ENCODE assay signal across 8 mouse cellular contexts in the genomic region with DNA sequence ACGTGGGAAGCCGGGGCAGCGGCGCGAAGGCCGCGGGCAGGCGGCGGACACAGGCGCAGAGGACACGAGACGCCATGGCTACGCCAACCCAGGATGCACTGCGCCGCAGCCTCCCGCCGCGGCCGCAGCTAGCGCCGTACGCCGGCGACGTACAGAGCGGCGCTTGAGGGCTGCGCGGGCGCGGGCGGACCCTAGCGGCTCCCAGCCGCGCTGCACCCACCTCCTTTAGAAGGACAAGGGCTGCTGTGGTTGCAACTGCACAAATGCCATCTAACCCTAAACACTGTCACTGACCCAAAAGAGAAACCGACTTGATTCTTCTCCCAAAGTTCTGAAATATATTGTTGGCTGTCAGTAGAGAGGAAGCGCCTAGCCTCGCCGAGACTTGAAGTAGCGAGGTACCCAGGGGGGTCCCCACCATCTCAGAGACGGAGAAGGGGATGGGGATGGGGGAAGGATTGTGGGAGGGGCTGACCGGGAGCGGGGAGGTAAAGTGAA. TPM values are rescaled to one million over a fixed set of nuclear protein-coding genes. Genes with fewer than 3 reads are reported as not detected.
DNase-seq lines count a peak whose midpoint lies in the region; ATAC-seq and TF ChIP-seq lines count a peak whose summit lies in the region.

Gene Ndufab1 (minus strand): TSS at position 140 of the 498 bp plus-strand sequence.

- DNase-seq in CD4-positive helper T cell, adult 2 months (ENCODE audit: low read depth, low spot score) = peak; percentile 93
- DNase-seq in brain, embryonic 14.5 days (ENCODE audit: low read depth) = peak; percentile 97
- peak; percentile 94 for DNase-seq in kidney, postnatal 0 days (ENCODE audit: low spot score)
- peak; percentile 79 for DNase-seq in liver, embryonic 11.5 days (ENCODE audit: low spot score)
- peak; percentile 90 for DNase-seq in naive thymus-derived CD4-positive, alpha-beta T cell, adult 2 months (ENCODE audit: low read depth)

- H3K36me3 ChIP-seq in erythroblast, embryonic 14.5 days (ENCODE audit: control insufficient read depth) = peaks cover 31% of the 10 kb centered on the region
- H3K36me3 ChIP-seq in heart, embryonic 12.5 days = peaks cover 21% of the 10 kb centered on the region
- H3K36me3 ChIP-seq in kidney, postnatal 0 days (ENCODE audit: insufficient read depth, low read length) = 0 out of 2 replicates have a peak, but pooled peaks cover 3% of the 10 kb centered on the region
- H3K36me3 ChIP-seq in liver, embryonic 11.5 days (ENCODE audit: control insufficient read depth, insufficient read depth, low read length) = peaks cover 16% of the 10 kb centered on the region
- peaks cover 14% of the 10 kb centered on the region for H3K36me3 ChIP-seq in stomach, embryonic 14.5 days (ENCODE audit: control insufficient read depth, insufficient read depth, low read length)

- peak within 1 kb of the TSS; percentile 82 for H3K4me3 ChIP-seq in erythroblast, embryonic 14.5 days (replicated peaks)
- peak within 1 kb of the TSS; percentile 93 for H3K4me3 ChIP-seq in heart, embryonic 12.5 days
- H3K4me3 ChIP-seq in kidney, postnatal 0 days (replicated peaks; ENCODE audit: low read depth, low read length) = peak within 1 kb of the TSS; percentile 73
- peak within 1 kb of the TSS; percentile 69 for H3K4me3 ChIP-seq in liver, embryonic 11.5 days (ENCODE audit: low read depth, low read length)
- H3K4me3 ChIP-seq in stomach, embryonic 14.5 days (ENCODE audit: low read depth, low read length) = peak within 1 kb of the TSS; percentile 68

- ATAC-seq in heart, embryonic 12.5 days (ENCODE audit: insufficient number of reproducible peaks, low FRiP score) = peak; percentile 98
- ATAC-seq in kidney, postnatal 0 days (replicated peaks; ENCODE audit: low FRiP score, low read depth) = peak; percentile 98
- ATAC-seq in liver, embryonic 11.5 days (replicated peaks; ENCODE audit: low FRiP score) = peak; percentile 99
- ATAC-seq in stomach, embryonic 14.5 days (ENCODE audit: insufficient number of reproducible peaks, insufficient read depth, low FRiP score, low read depth) = peak; percentile 99

- H3K9me3 ChIP-seq in erythroblast, embryonic 14.5 days (ENCODE audit: control insufficient read depth, low read length) = no peaks in the 10 kb centered on the region
- H3K9me3 ChIP-seq in heart, embryonic 12.5 days (replicated peaks) = no peaks in the 10 kb centered on the region
- no peaks in the 10 kb centered on the region for H3K9me3 ChIP-seq in kidney, postnatal 0 days (replicated peaks; ENCODE audit: low read length)
- H3K9me3 ChIP-seq in liver, embryonic 11.5 days (ENCODE audit: control insufficient read depth, low read length) = no peaks in the 10 kb centered on the region
- H3K9me3 ChIP-seq in stomach, embryonic 14.5 days (ENCODE audit: control insufficient read depth, low read depth, low read length) = no peaks in the 10 kb centered on the region

- TF ChIP-seq POLR2A in brain, embryonic 14.5 days (IDR thresholded peaks at IDR 0.05; ENCODE audit: borderline replicate concordance, extremely low read depth, insufficient read depth, insufficient read length, poor library complexity, severe bottlenecking) = peak; percentile 33; the same call in 1 of the 2 replicates

- peaks cover 41% of the 10 kb centered on the region for H3K4me1 ChIP-seq in erythroblast, embryonic 14.5 days (ENCODE audit: control insufficient read depth)
- peaks cover 16% of the 10 kb centered on the region for H3K4me1 ChIP-seq in heart, embryonic 12.5 days (replicated peaks)
- H3K4me1 ChIP-seq in kidney, postnatal 0 days (replicated peaks; ENCODE audit: insufficient read depth, low read length) = 0 out of 2 replicates have a peak, but pooled peaks cover 7% of the 10 kb centered on the region
- H3K4me1 ChIP-seq in liver, embryonic 11.5 days (replicated peaks; ENCODE audit: control insufficient read depth, insufficient read depth, low read length) = peaks cover 14% of the 10 kb centered on the region
- H3K4me1 ChIP-seq in stomach, embryonic 14.5 days (ENCODE audit: control insufficient read depth, insufficient read depth, low read length) = peaks cover 6% of the 10 kb centered on the region

- peak within 1 kb of the TSS; percentile 96 for H3K4me2 ChIP-seq in heart, embryonic 12.5 days
- peak within 1 kb of the TSS; percentile 69 for H3K4me2 ChIP-seq in kidney, postnatal 0 days (ENCODE audit: low read length)
- peak within 1 kb of the TSS; percentile 91 for H3K4me2 ChIP-seq in liver, embryonic 11.5 days
- H3K4me2 ChIP-seq in stomach, embryonic 14.5 days (replicated peaks; ENCODE audit: low read depth, low read length) = peak within 1 kb of the TSS; percentile 82

- peak within 1 kb of the TSS; percentile 70; the same call in 1 of the 2 replicates for H3K27ac ChIP-seq in heart, embryonic 12.5 days (ENCODE audit: poor library complexity, severe bottlenecking)
- H3K27ac ChIP-seq in kidney, postnatal 0 days = peak within 1 kb of the TSS; percentile 62
- H3K27ac ChIP-seq in liver, embryonic 11.5 days (ENCODE audit: low read depth, low read length) = no peak within 1 kb of the TSS; the same call in 1 of the 2 replicates
- H3K27ac ChIP-seq in stomach, embryonic 14.5 days (ENCODE audit: low read length) = no peak within 1 kb of the TSS

- H3K27me3 ChIP-seq in erythroblast, embryonic 14.5 days (ENCODE audit: control insufficient read depth) = no peaks in the 10 kb centered on the region
- H3K27me3 ChIP-seq in heart, embryonic 12.5 days (replicated peaks) = no peaks in the 10 kb centered on the region
- no peaks in the 10 kb centered on the region for H3K27me3 ChIP-seq in kidney, postnatal 0 days (ENCODE audit: insufficient read depth, low read length)
- H3K27me3 ChIP-seq in liver, embryonic 11.5 days (replicated peaks; ENCODE audit: control insufficient read depth, insufficient read depth, low read length) = no peaks in the 10 kb centered on the region
- no peaks in the 10 kb centered on the region for H3K27me3 ChIP-seq in stomach, embryonic 14.5 days (ENCODE audit: control insufficient read depth, insufficient read depth, low read length)

- WGBS in heart, embryonic 12.5 days = under 1% methylated on average over 43 of the region's 43 CpGs
- WGBS in kidney, postnatal 0 days = under 1% methylated on average over 38 of the region's 43 CpGs
- WGBS in liver, embryonic 11.5 days = 0% methylated on average over 35 of the region's 43 CpGs
- under 1% methylated on average over 41 of the region's 43 CpGs for WGBS in stomach, embryonic 14.5 days

- peak within 1 kb of the TSS; percentile 95 for H3K9ac ChIP-seq in heart, embryonic 12.5 days
- peak within 1 kb of the TSS; percentile 88 for H3K9ac ChIP-seq in kidney, postnatal 0 days (ENCODE audit: low read depth, low read length)
- peak within 1 kb of the TSS; percentile 81 for H3K9ac ChIP-seq in liver, embryonic 11.5 days (ENCODE audit: low read depth, low read length)
- H3K9ac ChIP-seq in stomach, embryonic 14.5 days (replicated peaks; ENCODE audit: low read depth, low read length) = peak within 1 kb of the TSS; percentile 82

- peak; percentile 76 for TF ChIP-seq CTCF in brain, embryonic 14.5 days (IDR thresholded peaks at IDR 0.05; ENCODE audit: borderline replicate concordance, extremely low read depth, insufficient read depth, insufficient read length)
- TF ChIP-seq CTCF in kidney, postnatal 0 days (IDR thresholded peaks at IDR 0.05; ENCODE audit: low read depth) = peak; percentile 70

RNA-seq across cellular contexts. Expression of gene Ndufab1, which starts in this region (rescaled TPM):
- 127 and 146 TPM in 2 replicates for polyA plus RNA-seq in brain, embryonic 14.5 days (2012; rRNA removed)
- 79.8 and 110 TPM in 2 replicates for polyA plus RNA-seq in erythroblast, embryonic 14.5 days (2012)
- 1,263 and 1,284 TPM in 2 replicates for polyA plus RNA-seq in heart, embryonic 12.5 days (2016; fragmentation: Nextera tagmentation; extraction: Ambion mirVana)
- 975 and 1,004 TPM in 2 replicates for polyA plus RNA-seq in kidney, postnatal 0 days (2015; fragmentation: Nextera tagmentation; extraction: Ambion mirVana)
- polyA plus RNA-seq in liver, embryonic 11.5 days (2014; fragmentation: Nextera tagmentation; extraction: Ambion mirVana) = 811 and 834 TPM in 2 replicates
- 623 and 627 TPM in 2 replicates for polyA plus RNA-seq in stomach, embryonic 14.5 days (2014; fragmentation: Nextera tagmentation; extraction: Ambion mirVana)

Comparison
In these comparisons a context has a peak if more than half of its experiments do, and no peak if none do; other contexts are left out.
1. H3K27ac ChIP-seq: peak in heart, embryonic 12.5 days (single experiment) and kidney, postnatal 0 days (single experiment); none in liver, embryonic 11.5 days (single experiment) and stomach, embryonic 14.5 days (single experiment).
2. Peak in every context shown above with its lines, with median percentiles within 50 percentile points of each other: DNase-seq, H3K4me3 ChIP-seq, ATAC-seq, H3K4me2 ChIP-seq and H3K9ac ChIP-seq.